Mouse (Mus musculus): ENCODE results near the gene Rrp9.
A peak's percentile ranks its signal among the peaks of the same experiment; 100 is the strongest.
"Not testable (repeated sequence)": the region's sequence is repeated elsewhere in the genome, so short reads cannot be mapped to it uniquely, and the experiment has no call there.

The Rrp9 gene

DNA sequence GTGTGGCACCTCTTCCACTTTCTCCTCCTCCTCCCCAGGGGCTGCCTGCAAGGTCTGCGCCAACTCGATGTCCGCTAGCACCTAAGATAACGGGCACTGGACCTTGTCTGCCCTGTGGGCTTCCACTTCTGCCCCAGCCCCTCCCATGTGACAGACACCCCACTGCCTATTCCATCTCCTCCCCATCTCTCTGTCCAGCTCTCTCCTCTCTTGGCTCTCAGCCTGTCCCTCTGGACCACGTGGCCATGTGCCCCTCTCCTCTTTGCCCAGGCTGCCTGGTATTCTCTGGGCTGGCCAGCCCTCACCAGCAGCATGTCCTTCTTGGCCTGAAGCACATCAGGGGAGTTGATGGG lies 2.0 kb upstream of the Rrp9 start:
- DNase-seq (ENCODE audit: low read depth, low spot score) = no peak

DNA sequence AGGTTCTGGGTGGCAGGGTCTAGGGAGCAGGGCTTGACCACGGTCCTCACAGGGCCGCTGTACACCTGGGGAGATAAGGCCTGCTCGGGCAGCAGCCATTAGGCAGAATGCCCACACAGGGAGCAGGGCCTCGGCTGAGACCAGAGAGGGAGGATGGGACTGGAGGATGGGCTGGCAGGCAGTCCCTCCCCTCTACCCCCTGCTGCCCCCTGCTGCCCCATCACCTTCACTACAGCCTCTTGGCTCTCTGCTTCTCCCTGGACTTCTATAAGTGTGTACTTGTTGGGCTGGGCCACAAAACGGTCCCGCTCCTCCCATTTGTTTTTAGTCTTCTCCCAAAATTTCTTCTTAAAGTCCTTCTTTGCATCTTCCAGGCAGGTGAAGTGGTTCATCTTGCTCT lies 1.3 kb upstream of the Rrp9 start:
- DNase-seq (ENCODE audit: low read depth, low spot score) = no peak

DNA sequence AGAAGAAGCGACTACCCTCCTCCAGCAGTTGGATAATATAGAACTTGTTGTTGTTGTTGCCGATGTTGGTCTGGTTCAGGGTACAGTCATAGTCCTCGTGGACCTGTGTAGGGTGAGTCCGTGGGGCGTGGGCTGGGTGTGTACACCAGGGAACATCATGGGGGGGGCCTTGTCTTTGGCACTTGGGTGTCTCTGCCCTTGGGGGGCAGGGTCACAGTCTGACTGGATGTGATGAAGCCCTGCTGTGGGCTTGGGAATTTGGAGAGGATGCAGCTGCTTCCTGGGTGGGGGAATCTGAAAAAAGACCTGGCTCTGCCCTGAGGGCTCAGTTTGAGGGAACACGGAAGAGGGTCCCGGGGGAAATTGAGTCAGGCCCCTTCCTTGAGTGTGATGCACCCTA lies 717 bp upstream of the Rrp9 start:
- DNase-seq (ENCODE audit: low read depth, low spot score) = no peak

DNA sequence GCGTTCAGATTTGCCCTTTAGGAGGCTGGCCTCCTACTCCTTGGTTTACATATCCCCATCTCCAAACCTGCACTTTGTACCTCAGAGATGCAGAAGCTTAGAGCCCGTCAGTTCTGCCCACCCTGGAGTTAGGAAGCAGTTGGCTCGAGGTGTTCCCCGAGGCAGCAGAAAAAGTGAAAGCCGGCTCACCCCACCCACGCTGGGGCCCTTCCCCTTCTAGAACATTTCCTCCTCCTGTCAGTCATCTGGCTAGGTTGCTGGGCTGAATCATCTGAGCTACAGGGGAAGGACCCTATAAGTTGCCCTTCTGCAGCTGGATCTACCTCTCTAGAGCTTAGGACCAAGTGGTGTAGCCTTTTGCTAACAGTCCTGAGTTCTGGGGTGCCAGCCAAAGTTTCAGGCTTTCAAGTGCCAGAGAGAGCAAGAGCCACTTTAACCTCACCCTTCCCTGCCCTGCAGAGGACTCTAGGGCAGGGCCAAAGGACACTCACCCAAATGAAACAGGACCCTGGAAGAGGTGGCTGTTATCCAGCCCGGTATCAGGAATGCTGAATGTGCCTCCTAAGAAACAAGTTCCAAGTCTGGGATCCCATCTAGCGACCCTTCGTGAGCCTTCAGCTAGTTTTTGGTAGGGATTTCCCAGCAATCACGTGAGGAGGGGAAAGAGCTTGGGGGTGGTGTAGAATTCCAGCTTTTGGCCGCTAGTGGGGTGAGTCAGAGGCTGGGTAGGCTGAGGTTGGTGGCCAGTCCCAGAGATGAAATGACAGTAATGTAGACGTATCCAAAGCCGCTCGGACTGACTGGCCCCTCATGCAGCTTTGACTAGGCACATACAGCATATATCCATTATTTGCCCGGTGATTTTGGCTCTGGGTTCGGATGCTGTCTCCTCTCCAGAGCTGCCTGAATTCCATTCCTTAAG lies 500 bp downstream of the Rrp9 start:
- DNase-seq (ENCODE audit: low read depth, low spot score) = no peak

DNA sequence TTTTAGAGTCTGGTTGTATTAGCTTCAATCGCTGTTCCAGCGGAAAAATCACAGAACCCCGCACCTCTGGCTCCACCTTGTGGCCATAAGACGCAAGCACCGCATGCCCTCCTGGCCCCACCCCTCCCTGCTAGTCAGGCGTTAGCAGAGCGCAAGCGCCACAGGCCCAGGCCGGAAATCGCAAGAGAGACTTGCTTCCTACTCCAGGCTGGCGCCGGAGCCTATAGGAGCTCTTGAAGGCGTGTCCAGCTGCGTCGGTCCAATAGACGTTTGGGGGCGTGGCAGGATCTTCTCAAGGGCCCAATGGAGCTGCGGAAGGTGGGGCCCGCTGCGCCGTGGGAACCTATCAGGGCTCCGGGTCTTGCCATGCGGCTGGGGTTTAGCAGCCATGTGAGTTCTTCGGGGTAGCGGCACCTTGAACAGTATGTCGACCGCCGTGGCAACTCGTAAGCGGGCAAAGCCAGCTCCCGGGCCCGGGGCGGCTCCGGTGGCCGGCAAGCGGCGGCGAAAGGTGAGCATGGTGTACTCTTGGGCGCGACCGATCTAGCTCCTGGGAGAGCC lies 1.2 kb downstream of the Rrp9 start, which contains the start of gene Parp3:
Parp3 (minus strand) TSS at position 26 of the 561 bp plus-strand sequence.
- DNase-seq (ENCODE audit: low read depth, low spot score) = peak; percentile 100

DNA sequence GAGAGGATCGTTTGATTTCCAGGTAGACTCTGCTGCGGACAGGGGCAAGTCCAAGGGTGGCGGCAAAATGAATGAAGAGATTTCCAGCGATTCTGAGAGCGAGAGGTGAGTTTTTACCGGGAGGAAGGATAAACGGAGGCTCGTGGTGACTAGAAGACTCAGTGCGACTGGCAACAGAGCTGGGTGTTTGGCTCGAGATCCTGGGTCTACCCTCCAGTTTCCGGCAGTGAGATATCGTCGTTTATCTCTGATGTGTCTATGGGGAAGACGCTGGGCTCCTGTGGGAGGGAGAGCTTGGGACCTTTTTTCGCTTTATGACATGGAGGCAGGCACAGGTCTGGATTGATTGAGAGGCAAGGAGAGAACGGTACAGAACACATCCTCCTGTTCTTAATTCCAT lies 1.9 kb downstream of the Rrp9 start:
- no peak for DNase-seq (ENCODE audit: low read depth, low spot score)

DNA sequence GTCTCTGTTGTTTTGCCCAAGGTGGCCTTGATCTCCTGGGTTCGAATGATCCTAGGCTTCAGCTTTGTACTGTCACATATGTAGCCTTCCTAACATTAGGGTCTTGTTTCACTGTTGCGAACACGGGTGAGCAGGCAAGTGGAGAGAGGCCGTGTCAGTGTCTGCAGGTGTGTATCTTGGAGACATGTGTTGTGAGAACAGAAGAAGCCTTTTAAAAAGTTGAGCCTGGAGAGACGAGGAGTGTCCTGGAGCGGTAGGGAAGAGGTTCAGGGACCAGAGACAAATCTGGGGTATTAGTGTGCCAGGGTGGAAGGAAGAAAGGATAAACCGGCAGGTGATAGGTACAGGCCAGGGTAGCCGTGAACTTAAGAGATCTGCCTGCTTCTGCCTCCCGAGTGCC lies 2.3 kb downstream of the Rrp9 start:
- DNase-seq (ENCODE audit: low read depth, low spot score) = no peak

DNA sequence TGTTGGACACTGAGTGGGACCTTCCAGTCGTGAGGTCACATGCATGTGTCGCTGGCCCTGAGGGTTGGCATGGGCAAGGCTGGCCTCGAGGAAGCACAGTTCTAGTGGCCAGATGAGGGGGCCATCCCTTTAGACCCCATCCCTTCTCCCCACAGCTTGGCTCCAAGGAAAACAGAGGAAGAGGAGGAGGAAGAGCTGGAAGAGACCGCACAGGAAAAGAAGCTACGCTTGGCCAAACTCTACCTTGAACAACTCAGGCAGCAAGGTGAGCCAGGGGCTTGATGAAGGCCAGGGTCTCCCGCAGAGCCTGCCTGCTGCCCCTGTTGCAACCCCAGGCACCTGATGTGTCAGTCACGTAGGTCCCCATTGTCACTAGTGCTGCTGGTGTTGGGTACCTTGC lies 4.8 kb downstream of the Rrp9 start:
- no peak for DNase-seq (ENCODE audit: low read depth, low spot score)

DNA sequence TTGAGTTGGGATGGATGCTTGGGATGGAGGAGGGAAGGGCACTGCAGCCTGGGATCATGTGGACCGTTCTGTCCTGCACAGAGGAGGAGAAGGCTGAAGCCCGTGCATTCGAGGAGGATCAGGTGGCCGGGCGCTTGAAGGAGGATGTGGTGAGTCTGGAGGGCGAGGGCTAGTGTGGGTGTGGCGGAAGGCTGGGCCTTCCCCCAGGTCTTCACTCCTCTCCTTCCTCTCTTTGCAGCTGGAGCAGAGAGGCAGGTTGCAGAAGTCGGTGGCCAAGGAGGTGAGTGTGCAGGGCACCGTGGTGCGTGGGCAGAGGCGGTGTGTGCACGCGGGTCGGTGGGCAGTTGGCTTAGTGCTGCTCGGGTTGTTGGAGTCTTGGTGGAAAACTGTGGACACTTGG lies 5.3 kb downstream of the Rrp9 start:
- no peak for DNase-seq (ENCODE audit: low read depth, low spot score)

DNA sequence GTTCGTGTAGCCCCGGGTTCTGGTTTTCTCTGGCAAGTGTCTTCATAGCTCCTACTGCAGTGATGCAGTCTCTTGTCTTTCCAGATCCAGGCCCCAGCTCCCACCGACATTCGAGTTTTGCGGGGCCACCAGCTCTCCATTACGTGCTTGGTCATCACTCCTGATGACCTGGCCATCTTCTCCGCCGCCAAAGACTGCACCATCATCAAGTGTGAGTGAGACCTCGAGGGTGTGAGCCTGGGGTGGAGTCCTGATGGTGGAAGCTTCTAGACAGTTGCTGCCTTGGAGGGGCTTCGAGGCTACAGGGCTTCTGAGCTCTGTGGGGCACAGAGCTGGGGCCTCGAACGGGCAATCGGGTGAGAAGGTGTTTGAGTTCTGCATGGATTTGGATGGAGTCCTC lies 5.9 kb downstream of the Rrp9 start:
- no peak for DNase-seq (ENCODE audit: low read depth, low spot score)

DNA sequence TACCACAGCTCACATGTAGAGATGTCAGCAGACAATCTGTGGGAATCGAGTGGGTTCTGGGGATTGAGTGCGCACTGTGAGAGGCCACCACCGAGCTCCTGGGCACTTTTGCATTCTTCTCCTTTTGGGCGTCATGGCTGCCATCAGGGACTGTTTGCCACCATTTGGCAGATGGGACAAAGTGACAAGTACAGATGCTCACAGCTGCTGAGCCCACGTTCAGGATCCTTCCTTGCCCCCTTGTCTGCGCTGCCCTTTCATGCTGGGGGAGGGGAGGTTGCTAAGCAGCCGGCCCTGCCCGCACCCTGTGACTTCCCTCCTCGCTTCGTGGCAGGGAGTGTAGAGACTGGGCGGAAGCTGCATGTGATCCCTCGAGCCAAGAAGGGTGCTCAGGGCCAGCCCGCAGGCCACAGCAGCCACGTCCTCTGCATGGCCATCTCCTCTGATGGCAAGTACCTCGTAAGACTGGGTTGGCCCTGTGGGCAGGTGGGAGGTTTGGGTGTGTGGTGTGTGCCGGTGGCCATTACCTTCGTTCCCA lies 6.9 kb downstream of the Rrp9 start:
- no peak for DNase-seq (ENCODE audit: low read depth, low spot score)

DNA sequence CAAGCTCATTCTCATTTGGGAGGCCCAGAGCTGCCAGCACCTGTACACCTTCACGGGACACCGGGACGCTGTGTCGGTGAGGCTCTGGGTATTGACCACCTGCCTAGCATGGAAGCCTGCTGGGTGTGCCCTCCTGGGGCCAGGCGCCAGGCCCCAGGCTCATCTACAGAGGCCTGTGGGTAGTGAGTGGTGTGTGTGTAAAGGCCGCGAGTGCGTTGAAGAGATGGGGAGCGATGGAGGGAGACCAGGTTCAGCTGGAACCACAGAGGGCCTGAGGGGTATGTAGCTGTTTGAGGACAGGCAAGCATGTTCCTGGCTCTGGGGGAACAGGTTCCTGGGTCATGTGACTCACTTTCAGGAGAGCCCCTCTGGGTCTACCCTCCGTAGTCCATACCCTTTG lies 7.4 kb downstream of the Rrp9 start:
- DNase-seq (ENCODE audit: low read depth, low spot score) = no peak

DNA sequence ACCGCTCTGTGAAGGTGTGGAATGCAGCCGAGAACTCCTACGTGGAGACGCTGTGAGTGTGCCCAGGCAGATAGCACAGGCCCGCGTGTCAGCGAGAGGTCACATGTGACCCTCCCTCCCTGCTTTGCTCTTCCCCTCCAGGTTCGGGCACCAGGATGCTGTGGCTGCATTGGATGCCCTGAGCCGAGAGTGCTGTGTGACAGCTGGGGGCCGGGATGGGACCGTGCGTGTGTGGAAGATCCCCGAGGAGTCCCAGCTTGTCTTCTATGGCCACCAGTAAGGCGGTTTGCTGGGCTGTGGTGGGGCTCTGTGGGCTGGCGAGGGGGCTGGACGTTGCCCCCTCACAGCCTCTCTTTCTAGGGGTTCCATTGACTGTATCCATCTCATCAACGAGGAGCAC lies 7.8 kb downstream of the Rrp9 start:
- no peak for DNase-seq (ENCODE audit: low read depth, low spot score)

DNA sequence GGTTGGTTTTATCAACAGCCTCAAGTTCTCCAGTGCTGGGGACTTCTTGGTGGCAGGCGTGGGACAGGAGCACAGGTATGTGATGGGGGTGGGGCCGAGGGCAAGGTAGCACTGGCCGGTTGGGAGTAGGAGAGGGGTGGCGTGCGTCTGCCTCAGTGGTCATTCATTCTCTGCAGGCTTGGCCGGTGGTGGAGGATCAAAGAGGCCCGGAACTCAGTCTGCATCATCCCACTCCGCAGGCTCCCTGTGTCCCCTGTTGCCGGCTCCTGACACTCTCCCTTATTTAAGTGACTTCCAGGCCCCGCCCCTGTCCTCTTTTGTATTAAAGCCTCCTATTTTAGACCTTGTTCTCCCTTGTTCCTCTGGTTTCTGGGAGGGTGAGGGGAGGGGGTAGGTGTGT lies 9.3 kb downstream of the Rrp9 start:
- no peak for DNase-seq (ENCODE audit: low read depth, low spot score)

DNA sequence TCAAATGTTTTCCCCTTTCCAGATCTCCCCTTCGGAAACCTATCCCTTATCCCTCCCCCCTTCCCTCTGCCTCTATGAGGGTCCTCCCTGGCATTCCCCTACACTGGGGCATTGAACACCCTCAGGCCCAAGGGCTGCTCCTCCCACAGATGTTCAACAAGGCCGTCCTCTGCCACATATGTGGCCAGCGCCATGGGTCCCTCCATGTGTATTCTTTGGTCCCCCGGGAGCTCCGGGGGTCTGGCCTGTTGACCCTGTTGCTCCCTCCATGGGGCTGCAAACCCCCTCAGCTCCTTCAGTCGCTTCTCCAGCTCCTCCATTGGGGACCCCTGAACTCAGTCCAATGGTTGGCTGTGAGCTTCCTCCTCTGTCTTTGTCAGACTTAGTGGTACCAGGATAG lies 11.8 kb downstream of the Rrp9 start:
- not testable (repeated sequence) for DNase-seq (ENCODE audit: low read depth, low spot score)

DNA sequence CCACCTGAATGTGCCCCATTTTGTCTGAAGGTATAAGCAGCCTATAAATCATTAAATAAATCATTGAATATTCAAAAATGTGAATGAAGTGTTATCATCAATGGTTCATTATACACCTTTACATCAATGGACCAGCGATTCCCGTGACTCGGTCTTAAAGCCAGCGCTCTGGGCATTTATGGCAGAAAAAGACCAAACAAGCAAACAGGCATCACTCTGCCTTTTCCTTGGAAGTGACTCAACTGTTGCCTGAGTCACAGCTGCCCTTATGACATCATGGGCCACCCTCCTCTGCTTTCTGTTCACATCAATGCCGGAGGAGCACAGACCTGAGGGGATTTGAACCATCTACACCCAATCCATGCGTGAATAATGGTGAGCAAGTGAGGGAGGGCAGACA lies 23.9 kb downstream of the Rrp9 start, which contains the start of gene Iqcf1:
Iqcf1 (plus strand) TSS at position 301 of the 400 bp plus-strand sequence.
- DNase-seq (ENCODE audit: low read depth, low spot score) = no peak

DNA sequence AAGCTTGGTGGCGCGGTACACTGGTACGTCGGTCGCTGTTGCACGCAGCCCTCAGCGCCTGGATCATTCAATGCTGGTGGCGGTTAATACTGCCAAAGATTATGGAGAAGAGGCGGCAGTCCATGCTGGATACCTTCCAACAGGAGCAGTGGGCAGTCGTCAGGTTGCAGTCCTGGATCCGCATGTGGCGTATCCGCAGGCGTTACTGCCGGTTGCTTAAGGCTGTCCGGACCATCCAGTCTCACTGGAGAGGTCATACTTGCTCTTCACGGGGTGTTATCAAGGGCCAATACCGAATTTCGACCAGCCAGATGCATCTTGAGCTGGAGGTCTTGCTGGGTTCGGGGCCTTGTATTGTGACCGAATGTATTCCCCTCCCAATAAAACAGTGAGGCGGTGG lies 26.1 kb downstream of the Rrp9 start:
- no peak for DNase-seq (ENCODE audit: low read depth, low spot score)

DNA sequence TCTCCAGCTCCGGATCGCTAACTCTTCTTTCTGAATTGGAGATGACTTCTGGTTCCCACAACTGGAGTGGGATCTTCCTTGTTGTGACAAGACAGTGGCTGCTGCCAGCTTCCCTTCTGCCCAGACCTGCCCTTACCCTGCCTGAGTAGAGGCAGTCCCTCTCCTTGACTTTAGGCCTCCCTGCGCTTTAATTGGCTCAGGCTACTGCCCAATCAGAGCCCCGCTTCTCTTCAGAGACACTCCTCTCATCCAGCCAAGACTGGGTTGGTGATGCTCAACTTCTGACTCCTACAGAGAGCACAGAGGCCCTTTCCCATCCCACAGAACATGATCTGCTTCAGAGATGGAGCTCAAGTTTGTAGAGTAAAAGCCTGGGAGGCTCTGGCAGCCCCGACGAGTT lies 28.5 kb downstream of the Rrp9 start:
- DNase-seq (ENCODE audit: low read depth, low spot score) = no peak

DNA sequence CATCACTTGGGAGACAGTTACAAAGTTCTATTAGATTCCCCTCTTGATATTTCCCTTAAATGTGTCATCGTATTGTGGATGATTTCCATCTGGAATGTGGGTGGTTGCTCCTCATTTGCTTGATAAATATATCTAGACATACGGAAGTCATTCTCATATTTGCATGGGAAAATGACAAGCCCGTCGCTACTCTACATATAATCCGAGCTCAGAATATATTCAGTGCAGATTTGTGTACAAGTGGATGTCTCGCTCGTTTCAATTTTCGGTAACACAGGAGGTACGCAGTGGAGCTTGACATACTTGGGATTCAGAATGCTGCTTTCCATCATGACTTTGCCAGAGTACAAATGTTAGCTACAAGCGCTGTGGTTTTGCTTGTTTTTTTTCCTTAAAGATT lies 33.6 kb downstream of the Rrp9 start:
- peak; percentile 40 for DNase-seq (ENCODE audit: low read depth, low spot score)

DNA sequence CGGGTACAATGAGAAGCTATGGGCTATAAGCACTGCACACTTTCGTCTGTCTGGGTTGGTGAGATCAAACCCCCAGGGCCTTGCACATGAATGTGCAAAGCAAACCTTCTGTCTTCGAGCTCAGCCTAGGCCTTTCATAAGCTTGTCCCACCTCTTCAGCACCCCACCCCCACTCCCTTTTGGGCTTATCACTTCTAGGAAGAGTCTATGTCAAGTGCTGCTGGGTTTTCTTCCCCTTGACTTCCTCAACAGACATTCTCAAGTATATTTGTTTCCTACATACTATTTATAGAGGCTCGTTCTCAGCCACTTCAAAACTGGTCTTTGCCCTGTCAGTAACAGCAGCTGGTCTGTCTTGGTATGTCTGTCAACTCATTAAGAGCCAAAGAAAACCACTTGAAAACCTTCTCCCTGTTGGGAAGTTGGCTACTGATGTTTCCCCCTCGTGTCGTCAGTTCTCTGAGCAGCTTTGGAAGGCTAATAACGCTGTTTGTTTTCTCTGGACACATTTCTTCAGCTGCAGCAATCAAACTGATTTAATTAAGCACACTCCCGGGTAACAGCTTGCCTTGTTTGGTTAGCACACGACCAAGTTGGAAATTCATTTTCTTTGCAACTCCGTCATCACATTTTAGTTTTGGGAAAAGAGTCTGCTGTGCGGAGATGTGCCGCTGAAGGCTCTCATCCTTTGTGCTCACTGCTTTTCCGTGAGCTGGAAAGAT lies 37.1 kb downstream of the Rrp9 start:
- peak; percentile 33 for DNase-seq (ENCODE audit: low read depth, low spot score)

DNA sequence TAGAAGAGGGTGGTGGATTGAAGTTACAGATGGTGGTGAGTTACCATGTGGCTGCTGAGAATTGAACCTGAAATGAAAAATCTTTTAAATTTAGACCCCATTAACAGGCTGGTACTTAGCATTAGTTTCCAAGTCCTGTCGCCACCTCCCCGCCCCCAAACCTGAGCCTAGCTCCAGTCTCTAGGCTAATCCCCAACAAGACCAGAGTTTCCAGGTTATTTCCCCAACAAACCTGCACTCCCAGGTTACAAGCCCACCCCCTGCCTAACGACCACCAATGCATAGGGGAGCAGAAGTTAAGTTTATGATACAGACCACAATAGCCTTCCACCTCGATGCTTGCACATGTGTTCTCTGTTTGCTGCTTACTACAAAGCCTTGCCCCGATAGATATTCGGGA lies 37.8 kb downstream of the Rrp9 start:
- DNase-seq (ENCODE audit: low read depth, low spot score) = no peak

DNA sequence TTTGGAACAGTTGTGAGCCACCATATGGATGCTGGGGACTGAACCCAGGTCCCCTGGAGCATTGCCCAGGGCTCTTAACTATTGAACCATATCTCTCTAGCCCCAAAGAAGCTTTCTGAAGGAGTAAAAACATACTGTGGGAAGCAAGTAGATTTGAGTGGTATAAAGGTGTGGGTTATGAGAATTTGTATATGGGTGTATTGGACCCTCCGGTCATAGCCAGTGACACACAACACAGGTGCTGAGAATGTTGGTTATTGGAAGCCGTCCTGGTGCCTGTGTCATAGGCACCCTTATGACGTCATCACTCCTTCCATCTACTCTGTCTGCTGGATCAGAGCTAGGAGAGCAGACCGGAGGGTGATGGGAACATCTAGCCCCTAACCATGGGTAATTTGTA lies 38.5 kb downstream of the Rrp9 start, which contains the start of gene Iqcf5:
Iqcf5 (plus strand) TSS at position 301 of the 400 bp plus-strand sequence.
- DNase-seq (ENCODE audit: low read depth, low spot score) = no peak
